Mouse (Mus musculus) hindbrain, embryonic 14.5 days (tissue): ENCODE results near the gene Slc34a1. TPM values are rescaled to one million over a fixed set of nuclear protein-coding genes. Genes with fewer than 3 reads are reported as not detected.

Experiments
- ATAC-seq: fragments of 200-750 bp; cut with Nextera tagmentation; 2 replicates; pipeline ENCODE4 v1.8.0; 2017; ENCODE audit warnings: moderate number of reproducible peaks, mild to moderate bottlenecking, moderate TSS enrichment, moderate library complexity; ENCODE audit not compliant: low FRiP score
- DNase-seq: peaks from one replicate; pipeline ENCODE4 v3.0.0-alpha.2; 2015; ENCODE audit warnings: low spot score
- H3K27ac ChIP-seq: fragments of 300-500 bp; sonication (generic); 2 replicates; pipeline ENCODE4 v1.5.1; 2014; ENCODE audit warnings: mild to moderate bottlenecking, moderate library complexity
- H3K27me3 ChIP-seq: fragments of 300-500 bp; sonication (generic); 2 replicates; pipeline ENCODE4 v1.6.1; 2014; ENCODE audit warnings: mild to moderate bottlenecking, low read length, mixed read lengths; ENCODE audit not compliant: control insufficient read depth, insufficient read depth
- H3K36me3 ChIP-seq: fragments of 300-500 bp; sonication (generic); replicated peaks from 2 replicates; pipeline ENCODE4 v1.6.1; 2014; ENCODE audit not compliant: control insufficient read depth, insufficient read depth
- H3K4me1 ChIP-seq: fragments of 300-500 bp; sonication (generic); replicated peaks from 2 replicates; pipeline ENCODE4 v1.6.1; 2014; ENCODE audit warnings: antibody characterized with exemption, low read length, mixed read lengths; ENCODE audit not compliant: control insufficient read depth, insufficient read depth
- H3K4me2 ChIP-seq: fragments of 300-500 bp; sonication (generic); replicated peaks from 2 replicates; pipeline ENCODE4 v1.6.1; 2014; ENCODE audit warnings: mild to moderate bottlenecking, moderate library complexity
- H3K4me3 ChIP-seq: fragments of 300-500 bp; sonication (generic); replicated peaks from 2 replicates; pipeline ENCODE4 v1.5.1; 2014; ENCODE audit warnings: mild to moderate bottlenecking, low read length
- H3K9ac ChIP-seq: fragments of 300-500 bp; sonication (generic); 2 replicates; pipeline ENCODE4 v1.6.1; 2014
- H3K9me3 ChIP-seq: fragments of 300-500 bp; sonication (generic); 2 replicates; pipeline ENCODE4 v1.6.1; 2016; ENCODE audit warnings: low read length; ENCODE audit not compliant: control insufficient read depth
- WGBS: fragments of 180-500 bp; shearing (Covaris S2); extraction: QIAGEN DNeasy Blood & Tissue Kit; methylation state at CpG from one replicate; pipeline ENCODE4 v1.1.7; 2014; 5-methylcytosine and 5-hydroxymethylcytosine counted together
- polyA plus RNA-seq: library from polyadenylated mRNA; unstranded; fragments of >200 nt; fragmentation: Nextera tagmentation; extraction: Ambion mirVana; gene quantifications from 2 replicates; pipeline ENCODE4 v1.2.1, GENCODE M21; 2014

The Slc34a1 gene
- polyA plus RNA-seq, 1 experiment from 2014 or later = not detected

- no peak overlapping the region for H3K4me2 ChIP-seq
- DNase-seq (no peak), ATAC-seq (no peak)
- 62% methylated on average over 6 of the region's 6 CpGs for WGBS
- no peak overlapping the region for H3K27ac ChIP-seq
- no peak overlapping the region for H3K4me3 ChIP-seq
- no peaks in the 10 kb centered on the region for H3K4me1 ChIP-seq
- H3K9ac ChIP-seq = no peak overlapping the region
- peaks cover 22% of the 10 kb centered on the region for H3K27me3 ChIP-seq
- no peaks in the 10 kb centered on the region for H3K9me3 ChIP-seq
- no peaks in the 10 kb centered on the region for H3K36me3 ChIP-seq
Measured at GRCm38 (mm10) chr13:55374206-55374924, 23.6 kb upstream of the Slc34a1 start.

DNA sequence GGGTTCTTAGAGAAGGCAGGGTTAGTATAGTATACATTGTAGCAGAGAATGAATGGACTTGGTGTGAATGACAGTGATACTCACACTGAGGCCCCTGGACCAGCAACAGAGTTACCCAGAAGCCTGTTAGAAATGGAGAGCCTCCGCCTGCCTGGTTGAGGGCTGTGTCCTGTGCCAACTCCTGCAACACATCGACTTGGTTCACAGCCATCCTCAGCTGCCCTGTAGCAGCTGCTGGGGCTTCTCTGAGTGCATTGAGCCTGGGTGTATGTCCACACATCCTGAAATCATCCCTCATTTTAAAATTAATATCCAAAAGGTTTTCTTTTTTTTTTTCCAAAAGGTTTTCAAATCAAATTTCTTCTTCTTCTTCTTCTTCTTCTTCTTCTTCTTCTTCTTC, 22.1 kb upstream of the Slc34a1 start:
- whole genome bisulfite sequencing = 72% methylated on average over 2 of the region's 2 CpGs
- peaks cover 38% of the 10 kb centered on the region for H3K27me3 ChIP-seq
- no peak for DNase-seq
- no peaks in the 10 kb centered on the region for H3K9me3 ChIP-seq
- ATAC-seq = no peak
- no peaks in the 10 kb centered on the region for H3K36me3 ChIP-seq
- H3K4me3 ChIP-seq = no peak overlapping the region
- no peak overlapping the region for H3K4me2 ChIP-seq
- no peak overlapping the region for H3K27ac ChIP-seq
- H3K4me1 ChIP-seq = no peaks in the 10 kb centered on the region
- no peak overlapping the region for H3K9ac ChIP-seq

- Histone ChIP-seq H3K9me3 (no peaks in the 10 kb centered on the region), H3K4me1 (no peaks in the 10 kb centered on the region), H3K9ac (no peak overlapping the region), H3K27ac (no peak overlapping the region), H3K4me3 (no peak overlapping the region), H3K27me3 (peaks cover 51% of the 10 kb centered on the region), H3K4me2 (no peak overlapping the region), H3K36me3 (no peaks in the 10 kb centered on the region)
- ATAC-seq (no peak), DNase-seq (no peak)
- 7% methylated on average over 32 of the region's 32 CpGs for WGBS
Measured at GRCm38 (mm10) chr13:55378907-55379580, 18.9 kb upstream of the Slc34a1 start.

DNA sequence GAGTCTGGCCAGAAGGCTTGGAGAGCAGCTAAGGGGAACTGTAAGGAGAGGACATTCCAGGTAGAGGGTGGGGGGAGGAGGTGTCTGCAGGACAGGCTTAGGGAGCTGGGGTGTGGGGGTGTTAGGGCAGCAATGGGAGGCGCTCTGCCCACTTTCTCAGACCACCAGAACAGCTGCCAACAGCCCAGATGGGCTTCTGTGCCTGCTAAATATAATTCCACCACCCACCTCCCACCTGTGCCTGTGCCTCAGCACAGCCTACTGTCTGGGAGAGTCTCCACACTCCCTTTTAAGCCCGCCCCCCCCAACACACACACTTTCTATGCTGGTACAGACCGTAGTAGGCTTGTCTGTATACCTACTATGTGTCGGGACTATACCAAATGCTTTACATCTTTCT, 16.2 kb upstream of the Slc34a1 start:
- no peak for DNase-seq
- Histone ChIP-seq H3K4me2 (no peak overlapping the region), H3K36me3 (no peaks in the 10 kb centered on the region), H3K4me1 (no peaks in the 10 kb centered on the region), H3K4me3 (no peak overlapping the region), H3K9ac (no peak overlapping the region), H3K27me3 (peaks cover 51% of the 10 kb centered on the region), H3K27ac (no peak overlapping the region), H3K9me3 (no peaks in the 10 kb centered on the region)
- ATAC-seq = no peak
- WGBS = 81% methylated on average over 4 of the region's 4 CpGs

DNA sequence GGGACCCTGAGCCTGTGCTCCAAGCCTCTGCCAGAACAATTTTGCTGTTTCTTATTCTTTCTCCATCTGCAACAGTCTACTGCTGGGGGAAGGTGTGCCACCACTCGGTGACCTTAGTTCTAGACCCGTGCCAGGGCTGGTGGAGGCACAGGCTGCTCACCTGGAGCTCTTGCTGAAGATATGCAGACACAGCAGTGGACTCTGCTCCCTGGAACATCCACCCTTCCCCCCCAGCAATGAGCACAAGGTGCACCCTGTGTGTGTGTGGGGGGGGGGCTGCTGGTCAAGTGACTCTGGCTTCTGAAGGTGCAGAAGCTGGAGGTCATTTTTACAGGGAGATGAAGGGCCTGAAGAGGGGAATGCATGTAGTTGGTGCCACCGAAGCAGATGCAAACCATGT, 7.3 kb upstream of the Slc34a1 start:
- Histone ChIP-seq H3K27ac (no peak overlapping the region), H3K4me2 (no peak overlapping the region), H3K9ac (no peak overlapping the region), H3K9me3 (no peaks in the 10 kb centered on the region), H3K4me3 (no peak overlapping the region), H3K27me3 (no peaks in the 10 kb centered on the region), H3K4me1 (no peaks in the 10 kb centered on the region), H3K36me3 (no peaks in the 10 kb centered on the region)
- 82% methylated on average over 3 of the region's 3 CpGs for WGBS
- DNase-seq (no peak), ATAC-seq (no peak)

DNA sequence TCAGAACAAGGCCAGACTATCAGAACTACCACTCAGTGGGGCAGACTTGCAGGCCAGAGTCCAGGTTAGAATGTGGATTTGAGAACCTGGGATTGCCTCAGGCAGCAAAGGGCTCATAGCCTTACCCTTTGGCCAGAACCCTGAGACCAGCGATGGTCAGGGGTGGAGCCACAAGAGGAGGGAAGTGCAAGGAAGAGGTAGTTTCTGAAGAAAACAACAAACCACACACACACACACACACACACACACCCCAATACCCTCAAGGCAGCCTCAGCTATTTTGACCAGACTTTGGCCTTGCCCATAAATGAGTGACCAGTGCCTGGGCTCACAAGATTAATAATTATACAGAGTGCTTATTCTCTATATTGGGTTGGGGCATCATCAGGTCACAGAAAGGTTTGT, 6.4 kb upstream of the Slc34a1 start:
- Histone ChIP-seq H3K36me3 (no peaks in the 10 kb centered on the region), H3K9me3 (no peaks in the 10 kb centered on the region), H3K4me2 (no peak overlapping the region), H3K4me1 (no peaks in the 10 kb centered on the region), H3K27ac (no peak overlapping the region), H3K4me3 (no peak overlapping the region), H3K9ac (no peak overlapping the region), H3K27me3 (no peaks in the 10 kb centered on the region; the same call in 1 of the 2 replicates)
- ATAC-seq = no peak
- 92% methylated on average over 1 of the region's 1 CpGs for WGBS
- DNase-seq = no peak

DNA sequence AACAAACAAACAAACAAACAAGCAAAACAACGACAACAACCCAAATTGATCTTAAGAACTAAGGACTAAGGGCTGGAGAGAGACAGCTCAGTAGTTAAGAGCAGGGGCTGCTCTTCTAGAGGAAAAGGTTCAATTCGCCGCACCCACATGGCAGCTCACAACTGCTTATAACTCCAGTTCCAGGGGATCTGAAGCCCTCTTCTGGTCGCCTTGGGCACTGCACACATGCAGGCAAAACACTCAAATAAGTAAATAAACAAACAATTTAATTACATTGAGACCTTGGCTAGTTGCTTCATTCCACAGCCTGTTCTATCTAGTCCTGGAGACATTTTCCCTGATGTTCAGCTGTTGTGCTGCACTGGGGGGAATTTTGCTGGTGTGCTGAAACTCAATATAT, 5.1 kb upstream of the Slc34a1 start:
- no peak for DNase-seq
- H3K4me3 ChIP-seq = no peak overlapping the region
- H3K9ac ChIP-seq = no peak overlapping the region
- no peaks in the 10 kb centered on the region; the same call in 1 of the 2 replicates for H3K27me3 ChIP-seq
- H3K4me2 ChIP-seq = no peak overlapping the region
- H3K9me3 ChIP-seq = no peaks in the 10 kb centered on the region
- no peaks in the 10 kb centered on the region for H3K36me3 ChIP-seq
- no peak for ATAC-seq
- no peak overlapping the region for H3K27ac ChIP-seq
- 81% methylated on average over 4 of the region's 4 CpGs for WGBS
- H3K4me1 ChIP-seq = no peaks in the 10 kb centered on the region

DNA sequence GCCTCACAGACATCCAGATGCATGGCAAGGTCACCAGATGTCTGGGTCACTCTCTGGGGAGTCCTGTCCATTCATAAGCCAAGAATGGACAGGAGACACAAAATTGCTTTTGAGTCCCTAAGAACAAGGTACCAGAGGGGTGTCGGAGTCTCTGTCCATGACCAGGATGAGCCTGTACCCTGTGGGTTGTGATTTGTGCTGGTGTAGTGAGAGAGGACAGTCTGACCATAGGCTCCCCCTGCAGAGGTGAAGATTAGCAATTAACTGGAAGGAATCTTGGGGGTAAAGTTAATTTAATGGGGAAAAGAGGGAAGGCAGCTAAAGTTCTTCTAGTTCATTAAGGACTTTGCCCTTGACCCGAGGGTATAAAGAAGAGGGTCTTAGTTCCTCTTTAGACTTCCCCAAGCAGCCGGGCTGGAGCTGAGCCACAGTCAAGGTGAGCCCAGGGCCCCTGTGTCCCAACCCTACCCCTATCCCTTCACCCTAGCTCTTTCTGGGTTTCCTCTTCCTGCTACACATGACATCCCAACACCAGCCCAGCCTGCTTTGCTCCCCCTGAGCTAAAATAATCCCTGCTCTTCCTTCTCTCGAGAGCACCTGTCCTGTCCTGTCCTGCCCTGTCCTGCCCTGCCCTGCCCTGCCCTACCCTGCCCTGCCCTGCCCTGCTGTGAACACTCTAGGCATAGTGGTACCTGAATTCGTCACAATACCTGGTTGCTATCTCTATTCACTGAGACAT, 1.5 kb downstream of the Slc34a1 start:
- ATAC-seq = no peak
- Histone ChIP-seq H3K4me2 (no peak overlapping the region), H3K27me3 (no peaks in the 10 kb centered on the region; the same call in 1 of the 2 replicates), H3K4me3 (no peak overlapping the region), H3K36me3 (no peaks in the 10 kb centered on the region), H3K9me3 (no peaks in the 10 kb centered on the region), H3K27ac (no peak overlapping the region), H3K4me1 (0 out of 2 replicates have a peak, but pooled peaks cover 5% of the 10 kb centered on the region), H3K9ac (no peak overlapping the region)
- 64% methylated on average over 5 of the region's 5 CpGs for WGBS
- no peak for DNase-seq

DNA sequence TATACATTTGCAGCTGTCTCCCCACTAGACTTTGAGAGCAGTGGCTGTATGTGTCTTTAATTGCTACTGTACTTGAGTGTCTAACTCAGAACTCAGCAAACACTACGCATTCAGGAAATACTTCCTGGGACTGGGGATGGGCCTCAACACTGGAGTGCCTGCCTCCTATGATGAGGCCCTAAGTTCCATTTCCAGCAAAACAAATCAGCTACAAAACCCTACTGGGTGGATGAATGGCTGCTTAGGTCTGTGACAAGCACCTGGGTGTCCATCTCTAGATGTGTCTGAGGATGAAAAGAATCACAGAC, 2.0 kb downstream of the Slc34a1 start:
- H3K27me3 ChIP-seq = no peaks in the 10 kb centered on the region; the same call in 1 of the 2 replicates
- H3K9ac ChIP-seq = no peak overlapping the region
- no peak overlapping the region for H3K4me3 ChIP-seq
- 87% methylated on average over 1 of the region's 1 CpGs for WGBS
- H3K9me3 ChIP-seq = no peaks in the 10 kb centered on the region
- 0 out of 2 replicates have a peak, but pooled peaks cover 5% of the 10 kb centered on the region for H3K4me1 ChIP-seq
- no peak for DNase-seq
- no peak overlapping the region for H3K4me2 ChIP-seq
- no peak for ATAC-seq
- no peak overlapping the region for H3K27ac ChIP-seq
- H3K36me3 ChIP-seq = no peaks in the 10 kb centered on the region
